Mouse (Mus musculus) bone marrow macrophage, adult 2 months (primary cell): ENCODE data around the gene RPS10-NUDT3.

Source experiments
- CTCF ChIP-seq: IDR thresholded peaks from 2 replicates; pipeline ENCODE4 v1.5.1; 2012; ENCODE audit warnings: low read depth, mild to moderate bottlenecking, low read length, moderate library complexity
- POLR2A ChIP-seq: IDR thresholded peaks from 2 replicates; pipeline ENCODE4 v1.6.1; 2012; ENCODE audit warnings: mild to moderate bottlenecking, low read depth, low read length, borderline replicate concordance

GRCm38 (mm10) chr17:27678924-27679813 is 44.1 kb upstream of the RPS10-NUDT3 start:
- TF ChIP-seq CTCF: no peak
- no peak for TF ChIP-seq POLR2A
